In genomic region chr1:134091851-134092250, GRCm38 (mm10) we compare ENCODE assay signal across 13 mouse cellular contexts. TPM values are rescaled to one million over a fixed set of nuclear protein-coding genes. Genes with fewer than 3 reads are reported as not detected.
DNase-seq lines count a peak whose midpoint lies in the region; ATAC-seq and TF ChIP-seq lines count a peak whose summit lies in the region.
"Had no signal": no experiment of that assay in that cellular context is flagged by ENCODE, and none has a peak within 500 bp of the region (broad histone marks: within the 10 kb centered on the region; RNA-seq: fewer than 3 reads in every experiment).

No protein-coding gene starts in this region.

- no peaks in the 10 kb centered on the region for H3K9me3 ChIP-seq in heart, embryonic 10.5 days
- no peaks in the 10 kb centered on the region for H3K9me3 ChIP-seq in lung, postnatal 0 days (ENCODE audit: low read length)
- no peaks in the 10 kb centered on the region for H3K9me3 ChIP-seq in limb, embryonic 10.5 days (replicated peaks)
- no peaks in the 10 kb centered on the region for H3K9me3 ChIP-seq in stomach, postnatal 0 days (ENCODE audit: control insufficient read depth, low read length)
- H3K9me3 ChIP-seq: embryonic facial prominence, embryonic 13.5 days had no signal

- no peak for TF ChIP-seq EP300 in lung, postnatal 0 days (IDR thresholded peaks at IDR 0.05)
- no peak for TF ChIP-seq EP300 in stomach, postnatal 0 days (optimal IDR thresholded peaks at IDR 0.05)

- ATAC-seq in lung, postnatal 0 days: no peak
- ATAC-seq in stomach, postnatal 0 days (ENCODE audit: low FRiP score, low TSS enrichment): no peak
- ATAC-seq in megakaryocyte, adult 5-6 weeks (ENCODE audit: poor library complexity, severe bottlenecking): no peak

- H3K9ac ChIP-seq in lung, postnatal 0 days (replicated peaks; ENCODE audit: low read depth): no peak overlapping the region
- H3K9ac ChIP-seq in stomach, postnatal 0 days (ENCODE audit: low read length): no peak overlapping the region

- peaks cover 59% of the 10 kb centered on the region for H3K4me1 ChIP-seq in heart, embryonic 10.5 days
- H3K4me1 ChIP-seq in lung, postnatal 0 days (ENCODE audit: insufficient read depth, low read depth, low read length): peaks cover 47% of the 10 kb centered on the region
- peaks cover 28% of the 10 kb centered on the region for H3K4me1 ChIP-seq in limb, embryonic 10.5 days
- H3K4me1 ChIP-seq in stomach, postnatal 0 days (replicated peaks; ENCODE audit: control insufficient read depth, insufficient read depth): peaks cover 31% of the 10 kb centered on the region

- intact Hi-C loops in heart, postnatal 36 days (cut with DNase I): loop anchor here (1.0 kb wide), 1 partner anchor 12 kb away; no protein-coding TSS in a partner anchor

- 84% methylated on average over 3 of the region's 3 CpGs for WGBS in heart, embryonic 10.5 days
- 79% methylated on average over 3 of the region's 3 CpGs for WGBS in lung, postnatal 0 days
- WGBS in limb, embryonic 10.5 days: 62% methylated on average over 3 of the region's 3 CpGs
- 77% methylated on average over 3 of the region's 3 CpGs for WGBS in stomach, postnatal 0 days

- TF ChIP-seq CTCF in lung, postnatal 0 days (IDR thresholded peaks at IDR 0.05): no peak
- no peak for TF ChIP-seq CTCF in stomach, postnatal 0 days (IDR thresholded peaks at IDR 0.05; ENCODE audit: low read depth)

- H3K4me3 ChIP-seq in heart, embryonic 10.5 days: no peak overlapping the region
- H3K4me3 ChIP-seq in lung, postnatal 0 days (ENCODE audit: low read depth, low read length): no peak overlapping the region
- no peak overlapping the region; the same call in 1 of the 2 replicates for H3K4me3 ChIP-seq in limb, embryonic 10.5 days
- H3K4me3 ChIP-seq in stomach, postnatal 0 days (ENCODE audit: low read depth, low read length): no peak overlapping the region

- peaks cover 12% of the 10 kb centered on the region; the same call in 1 of the 2 replicates for H3K27me3 ChIP-seq in heart, embryonic 10.5 days (ENCODE audit: insufficient read depth, poor library complexity, severe bottlenecking)
- no peaks in the 10 kb centered on the region for H3K27me3 ChIP-seq in lung, postnatal 0 days (replicated peaks; ENCODE audit: insufficient read depth, low read length)
- peaks cover 33% of the 10 kb centered on the region; the same call in 1 of the 2 replicates for H3K27me3 ChIP-seq in limb, embryonic 10.5 days (ENCODE audit: low read depth, poor library complexity, severe bottlenecking)
- H3K27me3 ChIP-seq in stomach, postnatal 0 days (ENCODE audit: control insufficient read depth, insufficient read depth, low read length): no peaks in the 10 kb centered on the region
- H3K27me3 ChIP-seq: embryonic facial prominence, embryonic 13.5 days had no signal

- no peaks in the 10 kb centered on the region for H3K36me3 ChIP-seq in heart, embryonic 10.5 days
- H3K36me3 ChIP-seq in lung, postnatal 0 days (ENCODE audit: insufficient read depth, low read length): no peaks in the 10 kb centered on the region
- H3K36me3 ChIP-seq in limb, embryonic 10.5 days: no peaks in the 10 kb centered on the region
- no peaks in the 10 kb centered on the region for H3K36me3 ChIP-seq in stomach, postnatal 0 days (ENCODE audit: control insufficient read depth, insufficient read depth, low read length)
- H3K36me3 ChIP-seq: embryonic facial prominence, embryonic 13.5 days had no signal

- no peak overlapping the region for H3K4me2 ChIP-seq in lung, postnatal 0 days (replicated peaks; ENCODE audit: low read depth, low read length)
- H3K4me2 ChIP-seq in stomach, postnatal 0 days (replicated peaks; ENCODE audit: low read depth): no peak overlapping the region

- peak overlapping the region; percentile 95 for H3K27ac ChIP-seq in heart, embryonic 10.5 days
- H3K27ac ChIP-seq in lung, postnatal 0 days (ENCODE audit: low read length): peak overlapping the region; percentile 97
- peak overlapping the region; percentile 87 for H3K27ac ChIP-seq in limb, embryonic 10.5 days
- peak overlapping the region; percentile 98 for H3K27ac ChIP-seq in stomach, postnatal 0 days (replicated peaks)

- DNase-seq in heart, embryonic 10.5 days (ENCODE audit: low spot score): no peak
- no peak for DNase-seq in heart, postnatal 36 days
- no peak for DNase-seq in lung, postnatal 0 days (ENCODE audit: low spot score)
- no peak for DNase-seq in lung, postnatal 25 days (ENCODE audit: low spot score)
- DNase-seq in limb, embryonic 10.5 days (ENCODE audit: low spot score): no peak
- DNase-seq in stomach, postnatal 0 days (ENCODE audit: low spot score): no peak
- DNase-seq: gastrocnemius, postnatal 25 days; kidney, adult 2 months; right cerebral cortex, postnatal 14 days; thymus, adult 18-20 months had no signal

RNA-seq across cellular contexts. Expression of gene Btg2, which starts 12.9 kb away (rescaled TPM):
- polyA plus RNA-seq in heart, embryonic 10.5 days (2016; fragmentation: Nextera tagmentation; extraction: Ambion mirVana): 26.1 and 34.2 TPM in 2 replicates
- 10 to 100 TPM; 26.6 to 61.0 TPM for total RNA-seq in heart, postnatal 36 days (2021)
- polyA plus RNA-seq in lung, postnatal 0 days (2015; fragmentation: Nextera tagmentation; extraction: Ambion mirVana): 177 and 184 TPM in 2 replicates
- polyA plus RNA-seq in limb, embryonic 10.5 days (2016; fragmentation: Nextera tagmentation; extraction: Ambion mirVana): 10.1 and 17.7 TPM in 2 replicates
- polyA plus RNA-seq in stomach, postnatal 0 days (2015; fragmentation: Nextera tagmentation; extraction: Ambion mirVana): 85.9 and 96.8 TPM in 2 replicates
- total RNA-seq in megakaryocyte, adult 5-6 weeks (2015): 68.9 and 87.3 TPM in 2 replicates
- total RNA-seq in megakaryocyte, adult 5-6 weeks (2017): 175 and 189 TPM in 2 replicates

RNA-seq across cellular contexts. Expression of gene Chit1, which starts 19.2 kb away (rescaled TPM):
- 1.1 and 2.0 TPM in 2 replicates for polyA plus RNA-seq in heart, embryonic 10.5 days (2016; fragmentation: Nextera tagmentation; extraction: Ambion mirVana)
- total RNA-seq in heart, postnatal 36 days (2021): not detected
- polyA plus RNA-seq in lung, postnatal 0 days (2015; fragmentation: Nextera tagmentation; extraction: Ambion mirVana): 0.29 TPM in 1 of 2 replicates, not detected in the other
- polyA plus RNA-seq in limb, embryonic 10.5 days (2016; fragmentation: Nextera tagmentation; extraction: Ambion mirVana): not detected in 2 replicates
- polyA plus RNA-seq in stomach, postnatal 0 days (2015; fragmentation: Nextera tagmentation; extraction: Ambion mirVana): 38.5 and 45.1 TPM in 2 replicates
- 0.16 and 0.83 TPM in 2 replicates for total RNA-seq in megakaryocyte, adult 5-6 weeks (2015)
- 0.07 TPM in 1 of 2 replicates, not detected in the other for total RNA-seq in megakaryocyte, adult 5-6 weeks (2017)
- total RNA-seq: gastrocnemius, postnatal 25 days; left cerebral cortex, adult 2 months had no signal
- polyA plus RNA-seq: embryonic facial prominence, embryonic 13.5 days; kidney, adult 2 months had no signal

RNA-seq across cellular contexts. Expression of gene Fmod, which starts 54.8 kb away (rescaled TPM):
- 9.5 and 11.2 TPM in 2 replicates for polyA plus RNA-seq in heart, embryonic 10.5 days (2016; fragmentation: Nextera tagmentation; extraction: Ambion mirVana)
- 10 to 100 TPM in 1 of 2 experiments, 1 to 10 TPM in 1; 8.6 to 13.2 TPM for total RNA-seq in heart, postnatal 36 days (2021)
- polyA plus RNA-seq in lung, postnatal 0 days (2015; fragmentation: Nextera tagmentation; extraction: Ambion mirVana): 9.7 and 10.0 TPM in 2 replicates
- 2.4 and 2.5 TPM in 2 replicates for polyA plus RNA-seq in limb, embryonic 10.5 days (2016; fragmentation: Nextera tagmentation; extraction: Ambion mirVana)
- polyA plus RNA-seq in stomach, postnatal 0 days (2015; fragmentation: Nextera tagmentation; extraction: Ambion mirVana): 7.9 and 9.0 TPM in 2 replicates
- total RNA-seq in megakaryocyte, adult 5-6 weeks (2015): not detected in 2 replicates
- not detected in 2 replicates for total RNA-seq in megakaryocyte, adult 5-6 weeks (2017)

Comparison
In these comparisons a context has a peak if more than half of its experiments do, and no peak if none do; other contexts are left out.
1. RNA of gene Chit1, which starts 19.2 kb away (polyA plus RNA-seq): 38.5 to 45.1 TPM in stomach, postnatal 0 days; 1.1 to 2.0 TPM in heart, embryonic 10.5 days, 0.29 TPM in lung, postnatal 0 days and not detected in limb, embryonic 10.5 days; every median in the first group is over 10 times any median in the second.
2. Peak in every context shown above with its lines, with median percentiles within 50 percentile points of each other: H3K27ac ChIP-seq.